Mouse (Mus musculus) right cerebral cortex, postnatal 36 days (tissue): ENCODE data around the gene Hsd3b7.
"Not testable (repeated sequence)": the region's sequence is repeated elsewhere in the genome, so short reads cannot be mapped to it uniquely, and the experiment has no call there.

ENCODE experiments used
- DNase-seq, 2 experiments: peaks; one replicate each; pipeline ENCODE4 v3.0.0; 2022; ENCODE audit warnings: low spot score in 2 of 2, mixed read lengths in 1 of 2

Hsd3b7 gene

DNA sequence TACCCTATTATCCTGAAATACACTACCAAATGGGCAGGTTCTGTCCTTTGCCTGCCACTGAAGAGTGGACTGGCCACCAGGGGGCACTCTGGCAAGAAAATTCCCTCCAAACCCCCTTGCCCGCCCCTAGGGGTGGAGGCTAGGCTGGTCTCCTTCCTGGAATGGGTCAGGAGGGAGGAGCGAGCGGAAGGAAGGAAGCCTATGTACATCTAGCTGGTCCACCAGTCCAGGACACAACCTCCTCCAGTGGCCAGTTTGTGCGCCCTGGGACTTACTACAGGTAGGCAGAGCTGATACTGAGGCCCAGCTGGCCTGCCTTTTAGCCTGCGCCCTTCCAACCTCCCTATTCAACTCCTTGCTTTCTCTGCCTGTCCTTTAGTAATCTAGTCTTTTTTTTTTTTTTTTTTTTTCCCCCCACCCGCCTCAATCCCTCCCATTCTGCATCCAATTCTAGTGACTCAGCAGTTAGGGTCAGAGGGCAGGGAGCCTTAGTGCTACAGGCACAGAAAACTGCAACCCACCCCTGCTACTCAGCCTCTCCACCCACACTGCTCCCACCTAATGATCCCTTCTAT, at the start of gene Hsd3b7:
TSS of gene Hsd3b7 (plus strand) at position 170 of the 575 bp plus-strand sequence.
- DNase-seq = peak; percentile 67 to 75

DNA sequence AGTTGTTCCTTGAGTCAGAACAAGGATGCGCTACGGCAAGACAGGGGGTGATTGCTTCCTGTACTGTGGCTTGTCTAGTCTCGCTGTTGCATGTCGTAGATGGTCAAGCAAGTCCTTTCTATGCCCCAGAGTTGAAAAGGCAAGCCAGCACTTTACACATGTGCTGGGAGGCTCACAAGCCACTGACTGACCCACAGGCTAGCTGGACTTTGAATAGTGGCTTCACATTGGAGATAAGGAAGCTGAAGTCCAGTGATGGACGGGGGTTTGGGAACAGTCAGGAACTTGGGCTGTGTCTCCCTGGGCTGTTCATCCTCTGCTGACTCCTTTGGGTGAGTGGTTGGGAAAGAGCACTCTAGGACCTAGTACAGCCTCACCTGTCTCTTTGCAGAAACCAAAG, 48.8 kb upstream of the Hsd3b7 start:
- DNase-seq = no peak

DNA sequence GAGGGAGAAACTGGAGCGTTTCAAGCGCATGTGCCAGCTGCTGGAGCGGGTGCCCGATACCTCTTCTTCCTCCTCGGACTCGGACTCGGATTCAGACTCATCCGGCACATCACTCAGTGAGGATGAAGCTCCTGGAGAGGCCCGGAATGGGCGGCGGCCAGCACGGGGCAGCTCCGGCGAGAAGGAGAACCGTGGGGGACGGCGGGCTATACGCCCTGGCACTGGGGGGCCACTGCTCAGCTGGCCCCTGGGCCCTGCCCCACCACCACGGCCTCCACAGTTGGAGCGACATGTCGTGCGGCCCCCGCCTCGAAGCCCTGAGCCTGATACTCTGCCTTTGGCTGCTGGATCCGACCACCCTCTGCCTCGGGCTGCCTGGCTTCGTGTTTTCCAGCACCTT, 48.3 kb upstream of the Hsd3b7 start:
- no peak for DNase-seq

DNA sequence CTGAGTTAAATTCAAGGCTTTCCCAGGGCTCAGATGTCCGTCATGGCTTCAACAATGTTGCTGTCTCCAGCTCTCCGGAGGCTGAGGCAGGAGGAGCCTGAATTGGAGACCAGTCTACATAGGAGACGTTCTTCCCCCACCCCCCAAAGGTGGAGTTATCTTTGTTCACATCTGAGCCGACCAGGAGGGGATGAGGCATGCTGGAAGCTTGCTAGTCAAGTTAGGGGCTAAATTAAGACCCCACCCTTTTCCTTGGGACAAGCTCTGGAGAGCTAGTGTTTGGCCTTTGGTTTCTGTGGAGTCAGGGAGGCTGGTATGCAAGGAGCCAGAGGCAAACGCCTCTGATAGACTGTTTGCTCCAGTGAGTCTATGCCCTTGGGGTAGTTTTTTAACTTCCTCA, 47.2 kb upstream of the Hsd3b7 start:
- no peak for DNase-seq

DNA sequence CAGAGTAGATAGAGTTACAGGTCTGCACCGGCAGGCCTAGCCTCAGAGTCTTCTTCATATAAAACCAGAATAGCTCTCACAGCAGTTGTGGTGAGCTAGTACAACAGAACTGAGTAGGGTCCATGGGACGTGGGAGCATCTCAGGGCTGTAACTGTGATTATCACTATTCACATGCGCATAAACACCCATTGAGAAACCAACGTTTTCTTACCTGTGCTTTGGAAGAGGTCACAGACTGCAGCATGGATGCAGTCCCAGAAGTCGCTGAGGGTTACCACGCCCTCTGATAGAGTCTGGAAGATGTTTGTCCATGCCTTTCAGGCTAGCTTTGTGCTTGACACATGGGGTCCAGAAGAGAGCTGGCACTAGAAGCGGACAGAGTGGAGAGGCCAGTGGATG, 46.7 kb upstream of the Hsd3b7 start:
- DNase-seq = no peak

DNA sequence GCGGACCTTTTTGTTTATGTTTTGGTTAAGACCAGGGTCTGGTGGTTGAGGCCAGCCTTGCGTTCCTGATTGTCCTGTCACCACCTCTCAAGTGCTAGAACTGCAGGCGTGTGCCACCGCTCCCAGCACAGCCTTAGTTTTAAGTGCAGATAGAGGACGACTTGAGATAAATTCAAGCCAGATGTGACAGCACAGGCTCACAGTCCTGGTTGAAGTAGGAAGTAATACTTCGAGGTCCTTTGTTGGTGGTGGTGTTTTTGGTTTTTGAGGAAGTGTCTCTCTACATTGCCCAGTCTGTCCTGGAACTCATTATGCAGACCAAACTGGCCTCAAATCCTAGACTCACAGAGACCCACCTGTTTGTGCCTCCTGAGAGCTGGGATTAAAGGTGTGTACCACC, 40.7 kb upstream of the Hsd3b7 start:
- DNase-seq = no peak

DNA sequence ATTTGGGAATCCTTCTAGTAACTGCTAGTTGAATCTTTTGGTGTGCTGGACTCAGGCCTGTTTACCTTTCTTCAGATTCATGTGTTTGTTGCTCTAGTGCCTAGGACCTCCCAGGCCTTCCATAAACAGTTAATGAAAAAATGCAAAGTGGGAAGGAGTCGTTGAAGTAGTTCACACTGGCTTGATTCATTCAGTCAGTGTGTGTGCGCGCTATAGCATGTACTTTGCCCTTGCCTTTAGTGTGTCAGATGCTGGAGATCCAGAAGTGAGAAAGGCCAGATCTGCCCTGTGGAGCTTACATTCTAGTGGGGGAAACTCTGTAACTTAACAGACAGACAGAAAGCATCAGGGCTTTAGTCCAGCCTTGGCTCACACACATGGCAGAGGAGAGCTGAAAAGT, 39.9 kb upstream of the Hsd3b7 start:
- no peak for DNase-seq

DNA sequence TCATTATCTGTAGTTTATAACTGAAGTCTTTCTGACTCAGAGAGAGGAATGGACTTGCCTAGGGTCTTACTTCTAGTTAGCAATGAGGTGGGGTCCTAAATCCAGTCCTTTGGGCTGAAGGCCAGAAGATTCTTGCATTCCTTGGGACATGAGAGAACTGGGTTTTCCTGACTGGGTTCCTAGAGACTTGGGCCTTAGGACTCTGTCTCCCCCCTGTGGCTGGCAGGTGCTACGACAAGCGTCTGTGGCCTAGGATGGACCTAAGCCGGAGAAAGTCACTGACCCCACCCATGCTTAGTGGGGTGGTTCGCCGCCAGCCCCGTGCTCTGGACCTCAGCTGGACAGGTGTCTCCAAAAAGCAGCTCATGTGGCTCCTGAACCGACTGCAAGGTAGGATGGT, 39.4 kb upstream of the Hsd3b7 start:
- DNase-seq = no peak

DNA sequence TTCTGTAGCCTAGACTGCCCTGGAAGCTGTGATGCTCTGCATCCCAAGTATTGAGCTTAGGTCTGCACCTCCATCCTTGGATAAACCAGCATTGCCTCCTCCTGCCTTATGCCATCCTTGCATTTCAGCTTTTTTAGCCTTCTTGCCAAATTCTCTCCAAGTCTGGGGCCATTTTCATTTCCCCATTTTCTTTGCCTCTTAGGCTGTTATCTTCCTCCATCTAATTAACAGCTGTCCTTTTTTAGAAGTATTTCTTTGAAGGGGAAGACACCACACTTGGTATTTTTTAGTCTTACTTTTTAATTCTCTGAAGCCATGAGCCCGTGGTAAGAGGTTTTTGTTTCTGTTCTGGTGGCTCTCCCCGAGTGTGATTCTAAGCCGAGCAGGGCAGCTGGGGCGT, 36.8 kb upstream of the Hsd3b7 start:
- DNase-seq = no peak

DNA sequence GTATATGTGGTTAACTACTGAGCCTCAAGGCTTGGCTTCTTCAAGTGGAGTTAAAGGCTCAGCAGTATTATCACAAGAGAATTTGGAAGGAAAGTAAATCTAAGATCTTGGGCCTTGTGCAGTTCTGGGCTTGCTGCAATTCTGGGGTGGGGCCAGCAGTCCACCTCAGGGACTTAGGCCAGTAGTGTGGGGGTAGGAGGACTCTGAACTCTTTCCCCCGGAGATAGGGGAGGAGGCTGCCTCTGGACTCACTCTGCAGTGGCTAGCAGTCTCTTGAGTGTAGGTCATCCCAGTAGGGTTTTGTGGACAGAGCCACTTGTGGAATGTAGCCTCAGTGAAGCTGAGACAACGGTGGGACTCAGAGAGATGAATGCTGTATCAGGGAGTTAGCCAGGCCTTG, 34.6 kb upstream of the Hsd3b7 start:
- no peak for DNase-seq

DNA sequence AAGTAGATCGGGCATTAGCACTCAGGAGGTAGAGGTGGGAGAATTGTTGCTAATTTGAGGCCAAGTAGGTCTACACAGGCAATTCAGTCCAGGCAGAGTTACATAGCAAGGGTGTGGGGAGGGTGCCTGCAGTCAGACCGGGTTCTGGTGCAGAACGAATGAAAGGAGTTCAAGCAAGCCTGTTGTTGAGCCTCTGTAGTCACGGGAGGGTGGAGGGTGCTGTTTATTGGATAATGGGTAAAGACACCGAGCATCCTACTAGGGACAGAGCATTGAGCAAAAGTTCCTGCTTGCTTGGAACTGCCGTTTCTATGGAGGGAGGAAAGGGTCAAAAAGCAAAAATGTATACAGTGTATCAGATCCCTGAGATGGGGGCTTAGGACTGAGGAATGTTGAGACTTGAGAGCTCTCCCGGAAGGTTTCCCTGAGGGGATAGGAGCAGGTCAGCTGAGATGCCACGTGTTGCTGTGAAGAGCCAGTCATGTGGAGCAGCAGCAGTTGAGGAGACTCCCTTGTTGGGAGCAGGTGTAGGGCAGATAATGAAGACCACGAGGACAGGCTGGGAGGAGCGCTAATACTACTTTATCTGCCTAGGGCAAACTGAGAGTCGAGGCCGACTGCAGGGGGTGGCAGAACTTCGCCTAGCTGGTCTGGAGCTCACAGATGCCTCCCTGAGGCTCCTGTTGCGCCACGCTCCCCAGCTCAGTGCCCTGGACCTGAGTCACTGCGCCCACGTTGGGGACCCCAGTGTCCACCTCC, 33.4 kb upstream of the Hsd3b7 start:
- DNase-seq = no peak

DNA sequence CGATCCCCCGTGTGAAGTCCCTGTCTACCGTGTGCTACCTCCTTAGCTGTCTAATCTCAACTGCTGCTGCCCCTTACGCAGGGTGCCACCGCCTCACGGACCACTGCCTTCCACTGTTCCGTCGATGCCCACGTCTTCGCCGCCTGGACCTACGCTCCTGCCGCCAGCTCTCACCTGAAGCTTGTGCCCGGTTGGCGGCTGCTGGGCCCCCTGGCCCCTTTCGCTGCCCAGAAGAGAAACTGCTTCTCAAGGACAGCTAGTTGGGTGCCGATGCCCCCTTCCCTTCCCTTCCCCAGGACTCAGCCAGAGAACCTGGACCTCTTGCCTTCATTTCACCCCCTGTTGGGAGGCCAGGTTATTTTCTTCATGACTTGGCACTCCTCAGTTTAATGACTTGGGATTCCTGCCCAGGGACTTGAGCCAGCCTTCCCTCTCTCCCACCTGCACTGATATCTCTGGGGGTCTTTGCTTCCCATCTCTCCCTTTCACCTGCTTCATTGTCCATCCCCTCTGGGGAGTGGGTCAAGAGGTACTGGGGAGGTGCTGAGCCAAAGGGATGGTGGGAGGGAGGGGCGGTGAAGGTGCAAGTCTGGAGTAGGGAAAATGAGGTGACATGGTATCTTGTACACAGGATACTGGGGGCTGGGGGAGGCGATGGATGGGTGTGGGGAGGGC, 32.6 kb upstream of the Hsd3b7 start:
- DNase-seq = no peak

DNA sequence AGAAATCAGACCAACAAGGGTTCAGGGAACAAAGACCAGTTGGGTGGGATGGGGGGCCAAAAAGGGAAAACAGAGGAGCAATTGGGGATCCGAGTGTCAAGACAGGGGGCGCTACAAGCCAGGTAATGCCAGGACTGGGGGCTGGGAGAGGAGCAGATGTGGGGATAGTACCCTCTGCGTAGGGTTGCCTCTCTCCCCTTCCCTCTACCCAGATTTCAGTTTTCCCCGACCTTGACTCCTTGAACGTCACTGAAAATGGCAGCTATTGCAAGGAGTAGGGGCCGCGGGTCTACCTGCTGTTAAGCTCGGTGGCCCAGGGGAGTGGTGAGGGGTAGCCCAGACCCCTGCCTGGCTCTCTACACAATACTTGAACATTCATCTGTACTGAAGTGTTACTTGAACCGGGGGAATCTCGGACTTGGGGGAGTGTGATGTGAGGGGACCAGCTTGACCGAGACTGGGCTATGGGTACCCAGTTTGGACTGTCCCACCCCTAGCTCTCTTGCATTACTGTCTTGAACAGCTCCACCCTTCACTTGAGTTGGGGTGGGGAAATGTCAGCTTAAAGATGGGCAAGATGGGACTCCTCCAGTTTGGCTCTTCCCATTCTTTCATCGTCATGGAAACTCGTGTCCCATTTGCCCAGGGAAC, 31.9 kb upstream of the Hsd3b7 start:
- DNase-seq = no peak

DNA sequence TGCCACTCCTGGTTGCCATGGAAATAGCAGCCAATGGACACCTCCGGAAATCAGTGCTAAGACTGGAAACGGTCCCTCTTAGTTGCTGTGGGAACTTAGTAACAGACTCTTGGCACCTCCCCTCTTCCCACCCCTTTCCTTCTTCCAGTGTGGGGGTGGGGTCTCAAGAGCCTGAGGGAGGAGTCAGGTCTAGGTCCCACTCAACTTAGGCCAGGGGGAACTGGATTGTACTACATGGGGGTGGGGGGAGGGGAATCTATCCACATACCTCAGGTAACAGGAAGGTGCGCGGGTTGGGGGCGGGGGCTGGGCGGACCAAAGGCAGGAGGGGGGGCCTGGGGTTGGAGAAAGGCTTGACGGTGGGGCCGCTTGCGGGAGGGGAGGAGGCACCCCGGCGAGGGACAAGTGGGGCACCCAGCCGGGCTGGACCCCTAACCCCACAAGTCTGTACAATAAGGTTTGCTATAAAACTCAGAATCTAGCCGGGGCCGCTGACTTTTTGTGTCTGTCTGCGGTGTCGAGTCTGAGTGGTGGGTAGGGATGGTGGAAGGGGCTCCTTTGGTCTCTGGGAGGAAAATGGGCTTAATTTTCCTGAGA, 31.3 kb upstream of the Hsd3b7 start:
- DNase-seq = peak; percentile 95 to 97

DNA sequence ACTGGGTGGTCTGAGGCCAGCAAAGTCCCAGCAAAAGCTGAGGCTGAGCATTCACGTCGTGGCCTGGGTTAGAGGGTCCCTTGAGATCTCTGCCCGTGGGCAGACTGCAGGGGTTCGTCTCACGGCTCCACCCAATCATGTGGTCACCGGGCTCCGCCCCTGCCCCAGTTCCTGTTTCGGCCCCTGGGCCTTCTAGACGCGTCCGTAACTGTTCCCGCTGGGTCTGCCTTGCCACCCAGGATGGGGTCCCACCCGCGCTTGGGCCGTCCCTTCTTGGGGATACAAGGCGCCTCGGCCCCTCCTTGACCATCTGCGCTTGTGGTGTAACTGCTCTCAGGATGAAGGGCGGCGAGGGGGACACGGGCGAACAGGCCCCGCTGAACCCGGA, 30.8 kb upstream of the Hsd3b7 start, which contains the start of gene Orai3:
TSS of gene Orai3 (plus strand) at position 165 of the 388 bp plus-strand sequence.
- peak; percentile 78 to 85 for DNase-seq

DNA sequence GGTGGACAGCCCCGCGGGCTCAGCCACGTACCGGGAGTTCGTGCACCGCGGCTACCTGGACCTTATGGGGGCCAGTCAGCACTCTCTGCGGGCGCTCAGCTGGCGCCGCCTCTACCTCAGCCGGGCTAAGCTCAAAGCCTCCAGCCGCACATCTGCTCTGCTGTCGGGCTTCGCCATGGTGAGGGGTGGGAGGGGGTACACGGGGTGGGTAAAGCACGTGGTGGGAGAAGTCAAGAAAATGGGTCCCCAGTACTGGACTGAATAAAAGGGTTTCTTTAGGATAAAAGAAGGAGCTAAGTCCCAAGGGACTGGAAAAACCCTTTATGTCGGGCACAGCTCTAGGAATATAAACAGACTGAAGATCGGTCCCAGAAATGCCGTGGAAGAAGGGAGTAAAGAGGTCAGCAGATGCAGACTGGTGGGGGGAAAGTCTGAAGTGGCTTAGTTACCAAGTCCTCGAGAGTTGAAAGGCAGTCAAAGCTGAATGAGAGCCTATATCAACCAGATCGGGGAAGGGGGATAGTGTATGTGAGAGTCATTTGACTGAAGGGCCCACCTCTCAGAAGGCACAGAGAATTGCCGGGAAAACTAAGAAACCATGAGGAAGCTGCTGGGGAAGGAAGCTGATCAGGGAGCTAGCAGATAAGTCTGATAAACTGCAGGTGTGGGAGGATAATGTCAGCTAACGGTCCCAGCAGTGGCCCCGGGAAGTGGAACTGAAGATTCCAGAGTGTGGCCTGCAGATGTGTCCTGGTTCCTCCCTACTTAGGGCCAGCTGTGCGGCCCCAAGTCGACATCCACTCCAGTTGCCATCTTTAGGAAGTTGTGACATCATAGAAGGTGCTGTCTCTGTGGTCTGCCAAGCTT, 30.1 kb upstream of the Hsd3b7 start:
- DNase-seq = no peak

DNA sequence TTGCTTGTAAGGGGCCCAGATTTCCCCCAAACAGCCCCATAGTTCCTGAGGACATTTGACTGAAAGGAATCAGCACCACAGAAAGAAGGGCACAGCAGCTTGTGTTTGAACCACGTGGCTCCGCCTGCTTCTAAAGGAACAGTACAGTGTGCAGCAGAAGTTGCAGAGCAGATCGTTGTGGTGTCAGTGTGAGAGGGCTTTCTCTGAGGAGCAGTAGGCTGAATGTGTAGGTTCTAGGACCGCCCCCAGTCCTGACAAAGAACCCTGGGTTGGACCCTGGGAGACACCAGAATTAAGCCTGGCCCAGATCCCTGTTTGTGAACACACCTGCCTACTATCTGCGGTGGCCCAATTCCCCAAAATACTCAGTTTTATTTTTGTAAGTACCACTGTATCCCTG, 29.1 kb upstream of the Hsd3b7 start:
- peak; percentile 55 to 72 for DNase-seq

DNA sequence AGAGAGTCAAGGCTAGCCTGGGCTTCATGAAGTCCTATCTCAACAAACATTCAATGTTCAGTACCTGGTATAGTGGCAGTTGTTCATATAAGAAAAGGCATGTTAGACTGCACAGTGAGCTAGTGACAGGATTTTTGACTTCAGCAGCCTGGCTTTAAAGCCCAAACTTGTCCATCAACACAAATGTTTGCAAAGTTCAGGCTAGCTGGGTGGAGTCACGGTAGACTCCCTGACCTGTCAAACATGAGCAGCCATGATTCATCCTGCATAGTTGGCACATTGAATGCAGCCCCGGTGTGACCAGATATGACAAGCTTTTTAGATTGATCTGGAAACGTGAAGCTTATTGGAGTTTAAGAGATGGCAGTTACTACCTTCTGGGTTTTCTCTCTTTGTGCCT, 28.3 kb upstream of the Hsd3b7 start:
- DNase-seq = no peak

DNA sequence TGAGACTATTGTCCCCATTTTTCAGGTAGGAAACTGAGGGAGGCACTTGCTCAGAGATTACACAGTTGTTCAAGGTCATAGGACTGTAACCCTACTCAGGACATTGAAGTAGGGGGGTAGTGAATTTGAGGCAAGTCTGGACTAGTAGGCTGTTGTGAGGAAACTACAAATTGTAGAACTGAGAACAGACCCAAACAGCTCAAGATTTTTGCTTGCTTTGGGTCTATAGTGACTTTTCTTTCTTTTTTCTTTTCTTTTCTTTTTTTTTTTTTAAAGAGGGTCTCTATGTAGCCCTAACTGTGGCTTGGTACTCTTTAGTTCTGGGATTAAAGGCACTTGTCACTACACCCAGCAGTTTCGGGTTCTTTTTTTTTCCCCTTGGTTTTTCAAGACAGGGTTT, 27.8 kb upstream of the Hsd3b7 start:
- no peak for DNase-seq

DNA sequence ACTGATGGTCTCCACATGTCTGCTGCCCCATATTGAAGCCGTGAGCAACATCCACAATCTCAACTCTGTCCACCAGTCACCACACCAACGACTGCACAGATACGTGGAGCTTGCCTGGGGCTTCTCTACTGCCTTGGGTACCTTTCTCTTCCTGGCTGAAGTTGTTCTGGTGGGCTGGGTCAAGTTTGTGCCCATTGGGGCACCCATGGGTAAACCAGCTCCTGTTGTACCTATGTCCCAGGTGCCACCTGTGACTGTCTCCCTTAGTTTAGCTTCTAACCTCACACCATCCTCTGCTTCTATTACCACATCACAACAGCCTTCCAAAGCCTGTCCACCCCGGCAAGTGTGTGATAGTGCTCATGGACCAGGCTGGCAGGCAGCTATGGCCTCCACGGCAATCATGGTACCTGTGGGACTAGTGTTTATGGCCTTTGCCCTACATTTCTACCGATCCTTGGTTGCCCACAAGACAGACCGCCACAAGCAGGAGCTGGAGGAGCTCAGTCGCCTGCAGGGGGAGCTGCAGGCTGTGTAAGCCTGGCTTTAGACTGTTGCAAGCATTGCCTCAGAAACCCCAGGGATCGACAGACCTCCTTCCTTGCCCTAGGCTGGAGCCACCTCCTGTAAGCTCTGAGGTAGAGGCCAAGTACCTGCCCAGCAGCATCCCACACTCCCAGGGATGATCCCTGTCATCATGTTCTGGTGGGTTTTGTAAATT, 26.6 kb upstream of the Hsd3b7 start:
- DNase-seq = peak in 1 of 2 experiments; percentile 54

DNA sequence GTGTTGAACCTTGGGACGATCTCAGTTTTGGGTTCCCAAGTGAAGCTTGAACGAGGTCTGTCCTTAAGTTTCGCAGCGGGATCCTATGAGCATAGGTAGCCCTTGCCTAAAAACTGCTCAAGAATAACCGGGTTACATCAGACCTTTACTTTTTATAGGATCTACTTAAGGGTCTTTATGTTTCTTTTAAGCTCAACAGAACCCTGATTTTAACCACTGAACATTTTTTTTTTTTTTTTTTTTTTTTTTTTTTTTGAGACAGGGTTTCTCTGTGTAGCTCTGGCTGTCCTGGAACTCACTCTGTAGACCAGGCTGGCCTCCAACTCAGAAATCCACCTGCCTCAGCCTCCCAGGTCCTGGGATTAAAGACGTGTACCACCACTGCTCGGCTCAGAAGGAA, 24.6 kb upstream of the Hsd3b7 start:
- DNase-seq = not testable (repeated sequence)
